Mouse (Mus musculus): ENCODE measurements around the gene Rbp7. TPM values are rescaled to one million over a fixed set of nuclear protein-coding genes. Genes with fewer than 3 reads are reported as not detected.

The Rbp7 gene
- total RNA-seq, 1 experiment from 2014 or later: not detected

GRCm38 (mm10) chr4:149416417-149416816, 38.4 kb downstream of the Rbp7 start:
- ATAC-seq (replicated peaks; ENCODE audit: insufficient number of reproducible peaks, low FRiP score, low TSS enrichment, poor library complexity, severe bottlenecking): no peak

- ATAC-seq (replicated peaks; ENCODE audit: insufficient number of reproducible peaks, low FRiP score, low TSS enrichment, poor library complexity, severe bottlenecking): no peak
Measured at GRCm38 (mm10) chr4:149415651-149416169, 39.1 kb downstream of the Rbp7 start.

- ATAC-seq (replicated peaks; ENCODE audit: insufficient number of reproducible peaks, low FRiP score, low TSS enrichment, poor library complexity, severe bottlenecking): no peak
Measured at GRCm38 (mm10) chr4:149414259-149414658, 40.5 kb downstream of the Rbp7 start.

GRCm38 (mm10) chr4:149409759-149410158, 45.0 kb downstream of the Rbp7 start:
- no peak for ATAC-seq (replicated peaks; ENCODE audit: insufficient number of reproducible peaks, low FRiP score, low TSS enrichment, poor library complexity, severe bottlenecking)

GRCm38 (mm10) chr4:149408331-149408730, 46.4 kb downstream of the Rbp7 start:
- ATAC-seq (replicated peaks; ENCODE audit: insufficient number of reproducible peaks, low FRiP score, low TSS enrichment, poor library complexity, severe bottlenecking): no peak

GRCm38 (mm10) chr4:149407461-149407860, 47.3 kb downstream of the Rbp7 start:
- ATAC-seq (replicated peaks; ENCODE audit: insufficient number of reproducible peaks, low FRiP score, low TSS enrichment, poor library complexity, severe bottlenecking): no peak

- no peak for ATAC-seq (replicated peaks; ENCODE audit: insufficient number of reproducible peaks, low FRiP score, low TSS enrichment, poor library complexity, severe bottlenecking)
Measured at GRCm38 (mm10) chr4:149405713-149406443, 48.9 kb downstream of the Rbp7 start.

GRCm38 (mm10) chr4:149404640-149405465, 49.9 kb downstream of the Rbp7 start:
- ATAC-seq (replicated peaks; ENCODE audit: insufficient number of reproducible peaks, low FRiP score, low TSS enrichment, poor library complexity, severe bottlenecking): no peak

GRCm38 (mm10) chr4:149403037-149403436, 51.7 kb downstream of the Rbp7 start:
- ATAC-seq (replicated peaks; ENCODE audit: insufficient number of reproducible peaks, low FRiP score, low TSS enrichment, poor library complexity, severe bottlenecking): no peak

GRCm38 (mm10) chr4:149401591-149401982, 53.2 kb downstream of the Rbp7 start:
- ATAC-seq (replicated peaks; ENCODE audit: insufficient number of reproducible peaks, low FRiP score, low TSS enrichment, poor library complexity, severe bottlenecking): no peak

GRCm38 (mm10) chr4:149400878-149401590, 53.7 kb downstream of the Rbp7 start:
- no peak for ATAC-seq (replicated peaks; ENCODE audit: insufficient number of reproducible peaks, low FRiP score, low TSS enrichment, poor library complexity, severe bottlenecking)

Other genes starting within 250 kb of the Rbp7 start
- 23.9 to 67.6 TPM (median 31.8 TPM) in 3 replicates for gene Kif1b, start 147.3 kb downstream of the Rbp7 start, total RNA-seq (2017)
- gene Ube4b, start 28.2 kb downstream of the Rbp7 start, total RNA-seq (2017): 19.5 to 29.6 TPM (median 20.9 TPM) in 3 replicates
- not detected in 3 replicates for gene Tmem274, start 22.4 kb upstream of the Rbp7 start, total RNA-seq (2017)
- gene Nmnat1, start 30.2 kb upstream of the Rbp7 start, total RNA-seq (2017): 4.4 to 8.3 TPM (median 8.2 TPM) in 3 replicates
- 10.3 to 60.8 TPM (median 52.7 TPM) in 3 replicates for gene Lzic, start 30.3 kb upstream of the Rbp7 start, total RNA-seq (2017)
- gene Ctnnbip1, start 63.3 kb upstream of the Rbp7 start, total RNA-seq (2017): 2.7 to 6.5 TPM (median 4.1 TPM) in 3 replicates
- 0.43 to 4.3 TPM (median 1.2 TPM) in 3 replicates for gene Clstn1, start 131.5 kb upstream of the Rbp7 start, total RNA-seq (2017)
- 112 to 213 TPM (median 125 TPM) in 3 replicates for gene Pik3cd, start 247.6 kb upstream of the Rbp7 start, total RNA-seq (2017)